Mouse (Mus musculus) CD8-positive naive resting alpha-beta T cell, adult 2 months (primary cell): ENCODE results near the gene Gm15080.
"Not testable (repeated sequence)": the region's sequence is repeated elsewhere in the genome, so short reads cannot be mapped to it uniquely, and the experiment has no call there.

ENCODE experiments used
- DNase-seq, 2 experiments: peaks; one replicate each; pipeline ENCODE4 v3.0.0; 2022; ENCODE audit warnings: low read depth in 2 of 2, low spot score in 2 of 2

The Gm15080 gene

DNA sequence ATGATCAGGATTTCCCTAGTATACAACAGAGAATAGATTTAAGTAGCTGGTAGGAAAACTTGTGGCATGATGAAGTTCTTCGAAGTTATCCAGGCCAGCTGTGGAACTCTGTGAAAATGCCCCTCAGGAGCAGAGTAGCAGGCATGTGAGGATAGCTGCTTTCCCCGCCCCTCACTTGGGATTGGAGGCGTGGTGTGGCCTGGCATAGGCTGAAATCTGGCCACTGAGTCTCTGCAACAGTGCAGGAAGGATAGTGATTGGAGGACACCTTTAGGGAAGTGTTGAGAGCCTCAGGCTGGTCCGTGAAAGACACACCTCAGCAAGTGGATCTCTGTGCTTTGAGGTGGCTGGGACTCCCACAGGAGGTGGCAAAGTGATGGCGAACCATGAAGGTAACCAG, at the start of gene Gm15080:
Gm15080 (plus strand) TSS at position 301 of the 400 bp plus-strand sequence.
- not testable (repeated sequence) for DNase-seq
